Mouse (Mus musculus) urinary bladder, postnatal 4 days (tissue): ENCODE measurements around the gene Wdr95.
"Not testable (repeated sequence)": the region's sequence is repeated elsewhere in the genome, so short reads cannot be mapped to it uniquely, and the experiment has no call there.

Experiments
- DNase-seq, 2 experiments: peaks; one replicate each; pipeline ENCODE4 v3.0.0; 2021 to 2022; ENCODE audit warnings: low spot score in 2 of 2

Wdr95 gene

DNA sequence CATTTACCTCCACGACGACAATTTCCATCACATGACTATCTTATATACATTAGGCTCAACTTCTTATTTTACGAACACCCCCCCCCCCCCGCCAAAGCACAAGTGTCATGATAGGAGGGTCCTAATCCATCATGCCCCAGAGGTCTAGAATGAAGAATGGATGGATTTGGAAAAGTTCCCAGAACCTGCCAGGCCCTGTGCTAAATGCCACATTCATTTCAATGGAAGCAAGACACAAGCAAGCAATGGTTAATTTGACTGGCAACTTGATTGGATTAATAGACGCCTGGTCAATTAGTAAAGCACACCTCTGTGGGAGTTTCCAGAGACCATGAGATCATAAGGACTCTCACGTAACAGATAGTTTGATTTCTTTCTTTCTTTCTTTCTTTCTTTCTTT is 11.4 kb upstream of the Wdr95 start:
- no peak for DNase-seq

DNA sequence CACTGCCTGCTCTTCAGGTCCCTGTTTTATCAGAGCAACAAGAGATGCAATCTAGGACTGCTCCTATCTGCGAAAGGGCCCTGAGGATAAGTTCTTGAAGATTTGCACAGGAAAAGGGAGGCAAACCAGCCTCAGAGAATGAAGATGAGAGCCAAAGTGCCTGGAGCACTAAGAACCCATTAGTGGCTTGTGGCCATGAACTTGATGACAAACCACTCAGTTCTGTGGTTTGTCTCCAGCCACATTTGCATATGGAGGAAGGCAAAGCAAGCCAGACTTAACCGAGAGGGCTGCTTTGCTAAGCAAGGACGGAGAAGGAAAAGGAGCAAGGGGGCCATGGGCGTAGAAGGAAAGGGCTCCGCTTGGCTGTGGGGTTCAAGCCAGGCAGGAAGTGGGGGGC is 7.7 kb upstream of the Wdr95 start:
- no peak for DNase-seq

DNA sequence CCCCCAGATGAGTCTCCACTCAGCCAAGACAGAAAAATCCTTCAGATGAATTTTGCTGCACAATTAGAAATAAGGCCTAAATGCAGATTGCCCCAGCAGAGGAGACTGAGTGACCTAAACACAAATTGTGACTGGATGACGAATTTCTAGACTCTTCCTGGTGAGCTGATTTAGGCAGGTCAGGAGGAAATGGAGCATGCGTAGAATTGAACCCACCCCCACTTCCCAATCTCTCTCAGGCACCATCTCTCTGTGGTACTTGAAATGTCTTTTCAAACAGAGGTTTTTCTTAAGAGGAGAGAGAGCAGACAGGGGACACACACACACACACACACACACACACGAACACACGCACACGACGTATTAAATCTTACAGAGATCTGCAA is 4.6 kb upstream of the Wdr95 start:
- DNase-seq, result no peak

DNA sequence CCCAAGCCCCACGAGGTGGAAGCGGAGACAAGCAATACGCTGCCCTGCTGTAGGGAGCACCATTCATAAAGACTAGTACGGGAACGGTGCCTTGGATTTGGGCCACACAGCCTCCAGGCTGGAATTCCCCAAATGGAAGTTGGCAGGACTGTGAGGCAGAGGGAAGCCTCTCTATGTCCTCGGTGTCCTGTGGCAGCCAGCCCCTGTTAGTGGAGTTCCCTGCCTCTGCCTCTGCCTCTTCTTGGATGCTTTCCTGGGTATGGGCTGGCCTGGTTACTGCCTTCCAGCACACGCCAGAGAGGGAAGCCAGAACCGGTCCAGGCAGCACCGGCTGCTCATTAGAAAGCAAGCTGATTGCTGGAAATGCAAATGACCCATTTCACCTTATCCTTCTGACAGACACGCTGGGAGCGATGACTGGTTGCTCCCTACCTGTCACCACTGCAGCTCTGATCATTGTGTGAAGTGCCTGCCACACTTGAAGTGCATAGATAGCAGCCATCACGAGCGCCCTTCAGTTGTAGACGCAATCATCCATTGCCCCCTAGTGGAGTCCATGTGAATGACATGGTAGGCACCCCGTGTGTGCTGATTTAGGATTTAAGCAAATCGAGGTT is 4.1 kb upstream of the Wdr95 start:
- peak; percentile 60 to 77 for DNase-seq

DNA sequence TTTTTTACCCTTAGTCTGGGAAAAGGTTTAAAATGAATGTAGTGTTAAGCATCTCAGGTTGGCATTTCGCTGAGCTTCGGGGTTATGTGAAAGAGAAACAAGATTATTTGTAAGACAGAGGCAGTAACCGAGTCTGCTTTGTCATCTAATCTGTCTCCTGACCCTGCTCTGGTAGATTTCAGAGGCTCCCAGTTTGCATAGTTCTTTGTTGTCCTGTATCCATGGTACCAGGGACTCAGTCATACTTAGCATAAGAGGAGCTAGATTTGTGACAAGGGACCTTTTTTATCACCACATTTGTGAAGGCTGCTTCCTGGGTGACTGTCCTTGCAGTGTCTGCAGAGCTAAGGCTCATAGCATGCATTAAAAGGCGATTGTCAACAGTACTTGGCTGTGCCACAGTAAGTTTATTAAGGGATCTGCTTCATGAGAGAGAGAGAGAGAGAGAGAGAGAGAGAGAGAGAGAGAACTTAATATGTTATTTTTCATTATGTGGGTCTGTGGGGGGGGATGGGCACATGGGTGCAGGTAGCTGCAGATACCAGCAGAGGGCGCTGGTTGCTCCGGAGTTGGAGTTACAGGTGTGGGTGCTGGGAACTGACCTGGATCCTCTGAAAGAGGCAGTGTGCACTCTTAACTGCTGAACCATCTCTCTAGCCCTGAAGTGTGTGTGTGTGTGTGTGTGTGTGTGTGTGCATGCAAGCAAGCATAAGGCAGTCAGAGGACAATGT is 3.3 kb upstream of the Wdr95 start:
- DNase-seq, result no peak

DNA sequence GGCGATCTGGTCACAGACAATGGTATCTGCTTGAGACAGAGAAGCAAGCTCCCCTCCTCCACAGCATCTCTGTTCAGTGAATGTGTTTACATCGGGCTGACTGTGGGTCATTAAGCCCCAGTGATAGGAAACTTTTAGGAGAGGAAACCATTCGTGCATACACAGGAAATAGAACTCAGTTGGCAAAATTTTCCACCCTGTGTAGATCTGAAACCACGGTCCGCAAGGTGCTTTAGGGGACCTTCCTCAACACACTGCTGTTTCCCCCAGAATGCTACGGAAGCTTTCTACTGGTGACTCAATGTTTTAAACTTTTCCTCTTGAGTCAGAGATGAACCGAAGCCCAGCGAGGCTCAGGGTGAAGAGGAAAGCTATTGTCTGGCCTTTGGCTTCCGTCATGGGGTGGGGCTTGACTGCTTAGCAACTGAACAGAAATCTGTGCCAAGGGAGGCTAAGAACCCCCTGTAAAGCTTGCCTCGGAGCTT is 2.0 kb upstream of the Wdr95 start:
- no peak for DNase-seq

DNA sequence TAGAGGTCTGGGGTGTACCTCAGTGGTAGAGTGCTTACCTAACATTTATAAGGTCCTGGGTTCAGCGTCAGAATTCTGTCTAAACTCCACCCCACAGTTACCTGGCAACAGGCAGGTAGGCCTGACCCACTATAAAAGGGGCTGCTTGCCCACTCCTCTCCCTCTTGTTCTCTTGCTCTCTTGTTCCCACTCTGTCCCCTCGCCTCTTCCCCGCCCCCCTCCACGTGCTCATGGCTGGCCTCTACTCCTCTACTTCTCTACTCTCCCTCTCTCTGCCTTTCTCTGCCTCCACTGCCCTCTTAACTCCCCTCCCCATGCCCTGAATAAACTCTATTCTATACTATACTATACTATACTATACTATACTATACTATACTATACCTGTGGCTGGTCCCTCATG is 1.2 kb upstream of the Wdr95 start:
- DNase-seq, result not testable (repeated sequence)

DNA sequence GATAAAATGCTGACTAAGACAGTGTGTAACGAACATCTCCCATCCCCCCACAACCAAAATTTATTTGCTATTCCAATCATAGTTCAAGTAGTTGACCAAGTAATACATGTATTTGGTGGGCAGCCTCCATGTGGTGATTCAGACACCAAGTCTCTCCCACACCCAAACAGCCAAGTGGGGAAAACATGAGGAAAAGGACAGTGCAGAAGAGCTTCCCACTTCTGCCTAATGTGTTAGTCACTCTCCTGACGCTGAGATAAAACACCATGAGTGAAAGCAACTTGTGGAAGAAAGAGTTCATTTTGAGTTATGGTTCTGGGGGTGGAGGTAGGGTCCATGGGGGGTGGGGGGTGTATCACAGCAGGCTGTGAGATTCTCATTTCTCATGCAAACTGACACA is 5.4 kb downstream of the Wdr95 start:
- DNase-seq, result no peak

DNA sequence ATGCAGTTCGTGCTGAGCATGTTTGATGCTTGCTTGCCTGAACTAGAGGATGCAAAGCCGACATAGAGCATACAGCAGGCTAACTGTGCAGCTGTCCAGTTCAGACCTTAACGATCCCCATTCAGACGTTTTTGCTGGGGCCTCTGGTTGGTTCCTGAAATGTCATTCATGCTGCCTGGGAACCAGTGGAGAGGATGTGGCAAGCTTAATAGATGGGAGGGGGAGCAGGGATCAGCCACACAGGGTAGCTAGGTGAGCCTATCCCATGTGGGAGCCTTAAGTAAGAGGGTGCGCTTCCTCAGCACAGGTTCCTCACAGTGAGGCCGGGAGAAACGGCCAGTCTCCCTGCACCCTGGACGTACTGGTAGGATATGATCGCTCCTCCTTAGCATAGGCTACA is 7.5 kb downstream of the Wdr95 start:
- no peak for DNase-seq

DNA sequence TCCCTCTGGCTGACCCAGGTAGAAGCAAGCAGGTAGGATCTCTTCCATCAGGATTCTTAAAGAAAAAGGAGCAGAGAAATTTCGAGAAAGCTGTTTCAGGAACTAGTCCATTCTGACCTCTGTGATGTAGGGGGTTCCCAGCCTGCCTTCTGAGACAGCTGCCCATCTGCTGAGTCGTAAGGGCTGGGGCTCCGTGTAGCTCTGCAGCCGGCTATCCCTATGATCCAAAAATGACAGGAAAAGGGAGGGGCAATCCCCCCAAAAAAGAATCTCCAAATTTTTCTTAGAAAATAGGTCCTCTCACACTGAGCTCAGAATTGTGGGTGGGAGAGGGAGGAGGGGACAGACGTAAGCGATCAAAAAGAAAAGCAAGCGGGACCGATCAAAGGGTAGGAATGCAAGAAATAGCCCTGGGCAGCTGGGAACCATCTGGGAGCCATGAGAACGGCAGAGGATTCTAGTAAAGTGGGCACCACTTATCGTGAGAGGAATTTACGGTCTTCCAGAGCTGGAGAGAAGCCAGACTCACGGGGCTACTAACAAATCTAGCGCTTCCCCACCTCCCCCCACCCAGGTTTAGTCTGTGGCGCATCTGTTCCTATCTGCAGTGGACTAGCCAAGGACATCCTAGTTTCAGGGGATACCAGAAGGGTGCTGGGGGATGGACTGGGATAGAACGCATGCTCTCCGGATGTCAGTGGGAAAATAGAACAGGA is 9.5 kb downstream of the Wdr95 start:
- DNase-seq, result no peak

DNA sequence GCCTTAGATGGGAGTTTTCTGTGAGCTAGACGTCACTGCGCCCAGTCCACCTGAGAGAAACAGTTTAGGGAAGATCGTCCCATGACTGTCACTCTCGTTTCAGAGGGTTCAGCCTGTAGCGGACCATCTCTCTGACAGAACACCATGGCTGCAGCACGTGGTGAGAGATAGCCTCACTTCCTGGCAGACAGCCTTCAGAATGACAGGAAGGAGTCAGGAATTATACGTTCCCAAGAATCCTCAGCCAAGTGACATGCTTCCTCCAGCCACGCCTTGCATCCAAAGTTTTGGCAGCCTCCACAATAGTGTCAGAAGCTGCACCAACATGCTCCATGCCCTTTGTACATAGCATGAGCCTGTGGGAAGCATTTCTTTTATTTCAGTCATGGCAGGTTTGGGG is 10.1 kb downstream of the Wdr95 start:
- DNase-seq, result no peak

DNA sequence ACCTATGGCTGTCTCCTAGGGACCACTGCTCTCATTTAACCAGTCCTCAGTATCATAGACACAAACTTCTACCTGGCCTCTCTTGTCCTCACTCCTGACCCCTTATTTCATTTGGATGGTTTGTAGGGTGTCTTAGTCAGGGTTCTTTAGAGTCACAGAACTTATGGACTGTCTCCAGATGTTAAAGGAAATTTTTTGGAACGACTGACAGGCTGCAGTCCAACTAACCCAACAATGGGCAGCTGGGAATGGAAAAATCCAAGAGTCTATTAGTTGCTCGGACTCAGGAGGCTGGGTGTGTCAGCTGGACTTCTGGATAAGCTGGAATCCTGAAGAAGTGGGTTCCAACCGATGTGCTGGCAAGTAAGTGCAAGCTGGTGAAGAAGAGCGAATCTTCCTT is 10.6 kb downstream of the Wdr95 start:
- no peak for DNase-seq

DNA sequence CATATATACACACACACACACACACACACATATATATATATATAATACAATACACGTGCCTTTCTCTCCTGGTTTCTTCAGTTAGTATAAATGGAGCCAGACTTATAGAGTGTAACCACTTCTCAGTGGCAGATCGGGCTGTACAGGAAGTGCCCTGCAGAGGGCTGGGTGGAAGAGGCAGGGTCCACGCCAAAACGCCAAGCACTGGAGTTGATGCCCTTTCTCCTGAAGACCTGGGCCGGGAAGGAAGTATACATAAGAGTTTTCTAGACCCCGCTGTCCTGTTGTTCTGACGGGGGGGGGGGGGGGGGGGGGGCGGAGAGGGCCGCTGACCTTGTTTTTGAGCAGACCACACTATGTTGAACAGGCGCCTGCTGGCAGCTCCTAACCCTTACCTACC is 22.7 kb downstream of the Wdr95 start:
- no peak for DNase-seq

DNA sequence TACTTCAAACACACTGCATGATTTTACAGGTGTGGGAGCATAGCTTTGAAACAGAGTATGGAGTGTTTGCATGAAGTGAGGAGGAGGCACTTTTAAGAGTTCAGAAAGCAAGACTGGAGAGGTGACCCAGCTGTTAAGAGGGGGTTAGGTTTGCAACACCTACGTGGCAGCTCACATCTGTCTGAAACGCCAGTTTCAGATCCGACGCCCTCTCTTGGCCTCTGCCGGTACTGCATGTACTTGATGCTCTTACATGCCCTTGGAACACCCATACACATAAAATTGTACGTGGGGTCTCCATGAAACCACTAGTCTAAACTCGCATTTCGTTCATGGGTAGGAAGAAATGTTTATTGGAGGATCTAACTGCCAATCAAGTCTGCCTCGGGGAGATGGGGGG is 24.3 kb downstream of the Wdr95 start:
- DNase-seq, result peak in 1 of 2 experiments; percentile 66

DNA sequence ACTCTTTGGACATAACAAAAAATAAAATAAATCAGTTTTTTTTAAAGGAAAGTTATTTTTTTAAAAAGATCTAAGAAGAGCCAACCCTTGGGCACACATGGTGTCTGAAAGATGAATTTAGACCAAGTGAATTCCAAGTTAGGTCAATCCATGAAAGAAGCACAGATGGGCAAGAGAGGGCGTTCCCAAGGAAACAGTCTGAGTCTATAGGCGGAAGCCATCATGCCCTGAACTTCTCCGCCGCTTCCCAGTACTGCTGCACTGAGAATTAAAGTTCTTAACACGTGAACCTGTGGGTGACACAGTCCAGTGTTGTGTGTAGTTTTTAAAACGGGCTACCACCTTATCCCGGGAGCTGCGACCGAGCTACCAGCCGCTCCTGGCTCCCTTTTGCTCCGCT is 24.9 kb downstream of the Wdr95 start:
- DNase-seq, result no peak

DNA sequence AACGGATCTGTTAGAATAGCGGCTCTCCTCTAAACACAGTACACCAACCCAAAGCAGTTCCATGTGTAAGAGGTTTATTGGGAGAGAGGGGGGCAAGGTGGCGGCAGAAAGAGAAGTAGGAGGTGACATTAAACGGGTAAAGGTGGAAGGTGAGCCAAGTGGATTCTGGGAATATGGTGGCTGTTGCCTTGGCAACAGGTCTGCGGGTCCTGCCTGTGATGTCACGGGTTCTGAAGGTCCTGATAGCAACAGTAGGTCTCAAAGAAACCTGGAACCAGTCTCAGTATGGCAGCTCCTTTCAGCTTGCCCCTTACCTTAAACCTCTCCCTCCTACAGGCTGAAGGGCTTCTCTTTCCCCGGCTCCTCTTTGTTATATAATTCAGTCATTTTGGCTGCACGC is 25.9 kb downstream of the Wdr95 start:
- DNase-seq, result no peak

DNA sequence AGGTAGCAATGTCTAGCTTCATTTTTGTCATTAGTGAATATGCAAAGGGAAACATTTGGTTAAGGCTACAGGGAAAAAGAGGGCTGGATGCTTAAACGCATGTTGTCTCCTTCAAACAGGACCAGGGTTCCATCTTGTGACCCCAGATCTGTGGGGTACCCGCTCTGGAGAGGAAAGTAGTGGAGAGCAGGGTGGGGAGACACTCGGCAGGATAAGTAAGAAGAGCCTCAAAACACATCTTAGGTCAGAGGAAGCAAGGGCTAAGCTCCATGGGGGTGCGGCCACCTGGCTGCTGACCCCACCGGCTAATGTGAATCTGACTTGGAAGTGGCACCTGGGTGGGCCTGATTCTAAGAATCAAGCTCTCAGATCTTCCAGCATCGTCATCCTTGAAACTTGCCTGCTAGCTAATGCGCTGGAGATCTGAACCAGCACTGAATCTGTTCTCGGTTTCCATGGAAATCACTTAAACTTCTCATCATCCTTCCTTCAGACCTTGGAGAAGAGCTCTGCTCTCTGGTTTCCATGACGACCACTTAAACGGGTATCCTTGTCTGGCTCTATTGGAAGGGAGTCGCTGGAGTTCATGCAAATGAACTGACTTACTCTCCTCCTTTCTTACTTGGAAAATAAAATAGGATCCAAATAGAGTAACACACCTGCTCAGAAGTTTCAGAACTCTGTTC is 32.6 kb downstream of the Wdr95 start:
- no peak for DNase-seq

DNA sequence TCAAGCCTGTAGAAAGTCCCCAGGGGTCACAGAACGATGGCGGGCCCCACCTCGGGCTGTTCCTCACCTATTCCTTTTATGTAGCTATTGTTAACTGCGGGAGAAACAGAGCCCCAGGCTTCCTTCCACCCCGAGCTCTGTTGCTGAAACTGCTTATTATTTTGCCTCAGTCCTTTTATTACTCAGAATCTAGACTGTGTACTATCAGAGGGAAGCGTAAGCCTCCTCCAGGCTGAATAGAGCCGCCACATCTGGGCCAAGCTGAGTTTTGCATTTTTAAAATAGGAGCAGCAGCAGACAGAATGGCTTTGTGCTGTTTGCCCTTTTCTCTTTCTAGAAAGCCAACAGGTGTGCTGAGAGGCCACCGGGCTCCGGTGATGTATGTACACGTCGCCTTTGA is 37.5 kb downstream of the Wdr95 start:
- DNase-seq, result no peak

DNA sequence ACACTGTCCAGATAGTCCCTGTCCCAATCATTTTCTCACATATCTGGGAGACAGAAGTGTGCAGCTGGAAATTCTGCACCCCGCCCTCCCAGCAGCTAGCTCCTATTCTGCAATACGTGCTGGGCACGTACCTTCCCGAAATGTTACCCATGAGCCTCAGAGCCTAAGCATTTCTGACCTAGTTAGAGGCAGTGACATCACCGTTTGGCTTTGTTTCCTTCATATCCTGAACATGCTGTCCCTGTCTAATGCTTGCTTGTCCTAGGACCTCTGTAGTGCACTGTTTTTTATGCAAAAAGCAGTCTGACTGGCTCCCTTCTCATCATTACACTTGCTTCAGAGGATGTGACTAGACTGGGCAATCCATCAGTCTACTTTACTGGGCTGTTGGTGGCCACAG is 38.5 kb downstream of the Wdr95 start:
- DNase-seq, result no peak

DNA sequence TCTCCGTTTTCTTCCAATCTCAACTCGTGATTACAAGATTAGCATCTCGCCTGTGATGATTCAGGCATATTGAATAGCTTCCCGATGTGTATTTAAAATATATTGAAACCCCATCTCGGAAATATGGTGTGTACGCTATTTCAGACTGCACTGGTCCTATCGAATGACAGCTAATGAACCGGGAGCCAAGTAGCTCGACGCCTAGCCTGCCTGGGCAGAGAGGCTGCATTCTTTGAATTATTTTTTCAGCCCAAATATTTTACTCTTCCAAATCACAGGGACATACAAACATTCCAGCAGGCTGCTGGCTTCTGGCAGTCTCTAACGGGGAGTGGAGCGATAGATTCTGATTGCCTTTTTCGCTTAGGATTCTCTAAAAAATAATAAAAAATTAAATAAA is 40.5 kb downstream of the Wdr95 start:
- no peak for DNase-seq

DNA sequence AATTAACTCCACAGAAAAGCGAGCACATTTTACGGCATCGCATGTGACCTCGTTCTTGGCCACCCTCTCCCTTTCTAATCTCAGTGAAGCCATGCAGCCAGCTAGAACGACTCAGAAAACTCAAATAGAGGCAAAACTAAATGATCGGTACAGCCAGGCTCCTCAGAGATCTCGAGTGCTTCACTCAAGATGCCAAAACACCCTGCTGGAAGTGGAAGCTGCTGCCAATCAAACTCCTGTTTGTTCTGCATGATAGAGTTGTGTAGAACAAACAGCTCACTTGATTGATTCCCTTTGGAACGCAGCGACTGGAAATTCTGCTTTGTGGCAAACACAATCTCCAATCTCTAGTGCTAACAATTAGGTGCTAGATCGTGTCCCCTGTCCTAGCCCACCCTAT is 48.5 kb downstream of the Wdr95 start:
- DNase-seq, result no peak

DNA sequence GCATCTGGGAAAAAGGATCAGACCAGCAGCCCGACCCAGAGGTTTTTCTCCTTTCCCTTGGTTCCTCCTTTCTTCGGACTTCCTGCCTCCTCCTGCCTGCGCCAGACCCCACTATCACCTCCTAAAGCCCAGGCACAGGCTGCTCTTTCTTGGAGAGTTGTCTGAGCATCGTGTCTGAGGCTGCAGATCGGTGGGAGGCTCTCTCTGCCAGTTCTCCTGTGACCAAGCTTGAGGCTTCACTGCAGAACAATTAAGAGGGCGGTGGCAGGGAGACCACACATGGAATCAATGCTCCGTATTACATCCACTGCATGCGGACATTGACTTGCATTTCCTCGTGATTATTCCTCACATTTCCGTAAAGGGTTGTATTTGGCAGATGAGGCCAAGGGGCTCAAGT is 49.0 kb downstream of the Wdr95 start:
- DNase-seq, result no peak
